Mouse (Mus musculus): ENCODE results near the gene Il2rg. TPM values are rescaled to one million over a fixed set of nuclear protein-coding genes. Genes with fewer than 3 reads are reported as not detected.
A peak's percentile ranks its signal among the peaks of the same experiment; 100 is the strongest.

The Il2rg gene
- total RNA-seq, 2 experiments from 2014 or later: 5.2 to 7.1 TPM

DNA sequence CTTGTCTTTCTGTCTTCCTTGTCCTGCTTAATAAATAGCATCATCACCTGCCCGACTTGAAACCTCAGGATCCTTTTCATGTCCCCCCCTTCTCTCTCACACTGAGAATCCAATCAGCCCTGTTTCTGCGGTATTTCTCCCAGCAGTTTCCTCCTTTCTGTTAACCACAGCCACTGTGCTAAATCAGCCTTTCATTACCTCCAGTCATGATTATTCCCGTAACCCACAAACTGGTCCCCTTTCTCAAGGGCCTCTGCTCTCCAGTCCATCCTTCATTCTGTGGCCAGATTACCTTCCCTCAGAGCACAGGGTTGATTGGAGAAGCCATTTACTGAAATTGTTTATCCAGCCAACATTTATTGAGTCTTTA lies 685 bp upstream of the Il2rg start, which contains the start of gene Gm20489:
Gene Gm20489 (minus strand): TSS at position 269 of the 370 bp plus-strand sequence.
- intact Hi-C loops (cut with DNase I; ENCODE audit: low total_unique reads): no loop called here
- DNase-seq: no peak

DNA sequence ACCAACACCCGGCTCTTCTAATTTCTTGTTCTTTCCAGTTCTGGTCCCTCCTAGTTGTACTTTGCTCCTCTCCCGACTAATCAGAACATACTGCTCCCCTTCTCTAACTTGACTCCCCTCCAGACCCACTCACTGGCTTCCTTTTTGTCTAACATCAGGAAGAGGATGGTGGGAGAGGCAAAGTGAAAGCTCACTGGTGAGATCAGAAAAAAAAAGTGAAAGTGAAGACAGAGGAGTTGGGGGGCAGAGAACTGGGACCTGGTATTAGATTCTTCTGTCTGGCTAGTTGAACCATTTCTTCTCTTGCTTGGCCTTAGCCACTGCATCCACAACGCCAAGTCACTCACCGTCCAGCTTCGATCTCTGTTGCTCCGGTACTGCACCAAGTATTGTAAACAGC lies 1.4 kb downstream of the Il2rg start:
- intact Hi-C loops (cut with DNase I; ENCODE audit: low total_unique reads): no loop called here
- no peak for DNase-seq

DNA sequence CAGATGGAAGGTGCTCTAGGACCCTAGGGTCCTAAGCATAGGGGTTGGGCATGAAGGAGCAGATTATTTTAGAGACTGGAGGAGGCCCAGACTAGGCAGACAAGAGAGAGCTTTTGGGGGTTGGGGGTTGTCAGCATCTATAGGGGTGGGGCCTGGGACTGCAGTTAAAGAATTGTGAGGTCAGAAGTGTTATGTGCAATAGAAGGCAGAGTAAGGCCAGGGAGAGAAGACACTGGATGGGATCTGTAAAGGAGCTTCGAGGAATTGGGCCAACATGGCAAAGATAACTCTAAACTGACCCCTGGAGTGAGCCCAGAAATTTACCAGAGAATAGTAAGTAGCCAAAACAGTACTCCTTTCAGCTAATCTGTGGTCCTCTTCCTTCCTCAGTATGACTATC lies 4.2 kb downstream of the Il2rg start, which contains the start of gene Gm614:
Gene Gm614 (minus strand): TSS at position 101 of the 400 bp plus-strand sequence.
- DNase-seq: no peak
- intact Hi-C loops (cut with DNase I; ENCODE audit: low total_unique reads): no loop called here

DNA sequence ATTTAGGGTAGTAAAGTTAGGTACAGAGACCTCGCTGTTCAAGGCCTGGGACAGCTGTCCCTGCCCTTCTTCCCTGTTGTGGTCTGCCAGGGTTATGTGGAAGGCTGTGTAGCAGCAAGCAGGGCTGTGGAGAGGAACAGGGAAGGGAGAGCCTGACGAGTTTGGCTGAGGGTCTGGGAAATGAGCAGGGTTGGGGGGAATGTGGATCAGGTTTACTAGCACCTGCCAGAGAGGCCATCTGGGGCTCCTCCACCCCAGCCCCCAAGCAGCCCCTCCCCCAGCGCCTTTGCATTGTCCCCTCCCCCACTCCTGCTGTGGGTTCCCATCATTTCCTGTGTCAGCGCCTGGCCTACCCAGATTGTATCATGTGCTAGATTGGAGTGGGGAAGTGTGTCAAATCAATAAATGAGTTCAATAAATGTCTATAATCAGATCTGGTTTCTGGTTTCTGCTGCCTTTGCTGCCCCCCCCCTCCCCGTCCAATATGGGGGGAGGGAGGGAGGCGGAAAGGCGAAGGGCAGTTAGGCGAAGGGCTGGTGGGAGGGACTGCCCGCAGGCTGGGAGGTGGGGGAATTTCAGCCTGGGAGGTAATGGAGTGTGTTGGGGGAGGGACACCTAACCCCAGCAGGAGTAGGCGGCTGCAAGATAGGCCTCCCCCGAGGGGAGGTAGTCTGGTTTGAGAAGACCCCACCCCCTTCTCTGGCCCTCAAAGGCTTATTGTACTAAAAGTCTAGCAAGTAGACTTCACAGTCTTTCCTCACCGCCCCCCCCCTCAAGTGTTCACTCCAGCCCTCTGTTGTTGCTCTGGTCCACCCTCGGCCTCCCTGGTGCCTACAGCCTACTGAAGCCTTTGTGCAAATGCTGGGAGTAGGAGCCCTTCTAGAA lies 7.4 kb downstream of the Il2rg start:
- intact Hi-C loops (cut with DNase I; ENCODE audit: low total_unique reads): no loop called here

DNA sequence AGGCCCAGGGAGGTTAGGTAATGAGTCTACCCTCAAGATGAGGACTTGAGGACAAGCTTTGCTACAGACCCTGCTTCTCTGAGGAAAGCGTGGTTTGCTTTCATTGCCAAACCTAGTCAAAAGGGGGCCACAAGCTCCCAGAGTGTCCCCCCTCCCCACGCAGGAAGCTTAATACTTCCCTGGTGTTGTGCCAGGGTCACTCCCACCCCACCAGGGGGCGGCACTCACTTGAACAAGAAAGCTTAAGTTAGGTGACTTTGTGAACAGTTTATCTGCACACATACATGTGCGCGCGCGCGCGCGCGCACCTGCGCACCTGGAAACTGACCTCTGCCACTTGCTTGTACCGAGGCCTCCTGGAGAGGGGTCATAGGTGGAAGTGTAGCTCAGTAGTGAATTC lies 11.5 kb downstream of the Il2rg start:
- no peak for DNase-seq
- intact Hi-C loops (cut with DNase I; ENCODE audit: low total_unique reads): no loop called here

More for the DNA sequence above, 7.4 kb downstream of the Il2rg start:
- no peak for DNase-seq

DNA sequence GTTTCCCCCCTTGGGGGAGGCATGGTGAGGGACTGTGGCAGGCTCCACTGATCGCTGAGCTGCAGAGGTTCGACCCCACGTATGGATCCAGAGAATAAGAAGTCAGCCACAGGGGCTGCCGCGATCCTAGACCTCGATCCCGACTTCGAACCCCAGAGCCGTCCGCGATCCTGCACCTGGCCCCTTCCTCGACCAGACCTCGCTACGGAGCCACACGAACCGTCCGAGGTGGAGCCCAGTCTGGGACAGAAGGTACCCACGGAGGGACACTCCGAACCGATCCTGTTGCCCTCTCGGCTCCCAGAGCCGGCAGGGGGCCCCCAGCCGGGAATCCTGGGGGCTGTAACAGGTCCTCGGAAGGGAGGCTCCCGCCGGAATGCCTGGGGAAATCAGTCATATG lies 13.3 kb downstream of the Il2rg start:
- intact Hi-C loops (cut with DNase I; ENCODE audit: low total_unique reads): no loop called here
- peak; percentile 10 for DNase-seq

DNA sequence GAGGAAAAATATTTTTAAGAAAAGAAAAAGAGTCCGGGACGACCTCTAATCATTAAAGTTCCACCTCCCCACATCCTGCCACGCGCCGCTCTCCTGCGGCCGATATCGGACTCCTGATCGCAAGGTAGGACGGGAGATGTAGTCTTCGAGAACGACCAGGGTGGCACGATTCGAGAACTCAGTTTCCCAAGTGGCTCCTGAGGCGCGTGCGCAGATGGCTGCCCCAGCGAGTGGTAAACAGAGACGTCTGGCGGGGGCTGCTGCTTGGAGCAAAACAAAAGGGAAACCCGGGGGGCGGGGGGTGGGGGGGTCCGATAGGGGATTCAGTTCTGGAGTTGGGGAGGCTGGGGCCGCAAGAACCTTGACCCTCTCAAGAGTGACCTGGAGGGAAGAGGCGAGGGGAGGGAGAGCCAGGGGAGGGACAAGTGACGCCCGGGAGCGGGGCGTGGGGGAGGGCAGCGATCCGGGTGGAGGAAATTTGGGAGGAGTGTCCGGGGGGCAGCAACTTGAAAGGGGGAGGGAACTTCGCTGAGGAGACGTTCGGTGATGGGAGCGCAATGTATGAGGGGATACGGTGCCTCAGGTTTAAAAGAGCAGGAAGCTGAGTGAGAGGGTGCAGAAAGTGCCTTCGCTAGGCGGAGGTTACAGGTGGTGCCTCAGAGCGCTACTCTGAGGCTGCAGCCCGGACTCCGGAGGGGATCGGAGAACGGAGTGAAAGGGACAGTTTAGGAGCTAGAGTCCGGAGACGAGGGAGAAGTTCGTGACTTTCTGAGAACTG lies 13.9 kb downstream of the Il2rg start, which contains the start of gene Foxo4:
Gene Foxo4 (plus strand): TSS at position 577 of the 778 bp plus-strand sequence.
- peak; percentile 89 for DNase-seq
- intact Hi-C loops (cut with DNase I; ENCODE audit: low total_unique reads): no loop called here

DNA sequence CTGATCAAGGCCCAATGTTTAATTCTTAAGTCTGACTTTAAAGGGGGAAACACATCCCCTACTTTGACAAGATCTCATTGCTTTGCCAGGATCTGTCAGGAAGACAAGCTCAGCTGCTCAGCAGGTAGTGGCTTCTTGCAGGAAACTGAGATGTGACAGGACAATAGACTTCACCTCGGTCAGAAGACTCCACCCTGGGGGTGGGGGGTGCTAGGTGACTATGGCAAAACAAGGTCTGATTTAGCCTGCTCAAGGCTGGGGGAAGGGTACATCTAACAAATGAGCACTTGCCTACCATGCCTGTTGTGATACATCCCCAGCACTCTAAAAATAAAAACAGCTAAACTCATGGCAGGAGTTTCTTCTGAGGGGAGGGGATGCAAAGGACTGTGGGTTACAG lies 23.0 kb downstream of the Il2rg start:
- intact Hi-C loops (cut with DNase I; ENCODE audit: low total_unique reads): no loop called here
- DNase-seq: no peak

DNA sequence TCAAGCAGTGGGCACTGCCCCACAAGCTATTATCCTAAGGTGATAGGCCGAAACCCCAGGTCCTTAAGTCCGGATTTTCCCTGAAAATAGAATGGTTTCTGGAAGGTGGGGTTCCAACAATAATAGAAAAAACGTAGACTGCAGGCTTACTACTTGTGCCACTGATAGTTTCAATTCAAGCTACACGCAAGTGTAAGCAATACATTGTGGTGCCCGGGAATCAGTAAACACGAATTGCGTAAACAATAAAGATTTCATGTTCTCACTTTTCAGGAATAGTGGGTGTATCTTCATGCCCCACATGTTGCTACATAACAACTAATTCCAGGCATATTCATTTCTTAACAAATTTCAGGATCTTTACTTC lies 45.3 kb downstream of the Il2rg start:
- DNase-seq: no peak
- intact Hi-C loops (cut with DNase I; ENCODE audit: low total_unique reads): no loop called here

DNA sequence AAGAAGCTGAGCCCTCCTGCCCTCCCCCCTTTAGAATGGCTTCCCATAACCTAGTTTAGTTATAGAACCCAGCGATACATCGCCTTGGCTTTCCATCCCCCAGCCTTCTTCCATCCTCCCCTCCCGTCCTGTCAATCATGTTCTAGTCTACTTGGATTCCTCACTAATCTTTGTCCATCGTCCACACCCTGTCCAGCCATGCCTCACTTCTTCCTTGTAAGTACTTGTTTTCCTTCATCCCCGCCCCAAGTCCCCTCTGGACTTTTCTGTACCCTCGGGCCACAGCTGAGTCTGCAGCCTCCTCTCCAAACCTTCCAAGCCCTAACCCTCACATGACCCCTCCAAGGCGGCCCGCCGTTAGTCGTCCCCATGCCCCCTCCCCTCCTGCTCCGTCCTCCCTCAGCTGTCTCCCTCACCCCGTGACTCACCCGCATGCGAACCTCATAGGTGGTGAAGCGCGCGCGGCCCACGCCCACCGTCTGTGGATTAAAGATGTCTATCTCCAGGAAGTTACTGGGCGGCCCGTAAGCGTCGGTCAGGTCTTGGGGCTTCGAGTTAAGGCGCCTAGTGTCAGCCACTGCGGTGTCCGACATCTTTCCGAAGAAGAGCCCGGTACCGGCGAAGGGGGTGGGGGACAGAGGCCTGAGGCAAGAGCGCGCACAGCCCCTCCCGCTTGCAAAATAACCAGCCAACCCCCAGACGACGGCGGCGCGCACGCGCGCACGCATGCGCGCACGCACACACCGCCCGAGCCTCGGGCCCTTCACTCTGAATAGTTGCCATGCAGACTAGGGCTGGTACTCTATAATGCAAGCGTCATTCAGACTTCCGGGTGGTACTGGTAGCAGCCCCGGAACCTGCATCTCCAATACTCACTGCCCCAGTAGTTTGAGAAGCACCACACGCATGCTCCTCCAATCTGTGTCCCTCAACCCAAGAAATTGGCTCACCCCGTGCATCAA lies 45.9 kb downstream of the Il2rg start, which contains the start of gene Snx12:
Gene Snx12 (minus strand): TSS at position 730 of the 962 bp plus-strand sequence.
- intact Hi-C loops (cut with DNase I; ENCODE audit: low total_unique reads): no loop called here
- peak; percentile 81 for DNase-seq

Other genes starting within 250 kb of the Il2rg start
- not detected for gene Tex11, start 208.6 kb downstream of the Il2rg start, total RNA-seq (2021)
- gene Slc7a3, start 182.2 kb downstream of the Il2rg start, total RNA-seq (2021): under 1 TPM in 1 of 2 experiments, not detected in 1; 0.09 TPM
- gene Snx12, start 45.7 kb downstream of the Il2rg start, total RNA-seq (2021): 10 to 100 TPM; 37.3 to 41.3 TPM
- gene Foxo4, start 13.7 kb downstream of the Il2rg start, total RNA-seq (2021): 10 to 100 TPM; 42.1 to 50.3 TPM
- not detected for gene Gm614, start 4.3 kb downstream of the Il2rg start, total RNA-seq (2021)
- not detected for gene Gm20489, start 768 bp upstream of the Il2rg start, total RNA-seq (2021)
- 10 to 100 TPM; 15.0 to 19.7 TPM for gene Med12, start 5.8 kb upstream of the Il2rg start, total RNA-seq (2021)
- gene Nlgn3, start 30.9 kb upstream of the Il2rg start, total RNA-seq (2021): under 1 TPM; 0.18 to 0.66 TPM
- gene Gjb1, start 108.1 kb upstream of the Il2rg start, total RNA-seq (2021): 1 to 10 TPM in 1 of 2 experiments, under 1 TPM in 1; 0.38 to 2.5 TPM
- gene Zmym3, start 152.6 kb upstream of the Il2rg start, total RNA-seq (2021): 1 to 10 TPM; 8.6 to 8.8 TPM
- 10 to 100 TPM; 63.1 to 68.9 TPM for gene Nono, start 161.1 kb upstream of the Il2rg start, total RNA-seq (2021)
- 100 to 1,000 TPM; 459 to 479 TPM for gene Itgb1bp2, start 180.8 kb upstream of the Il2rg start, total RNA-seq (2021)

Data from gastrocnemius, postnatal 14 days (tissue).